Mouse (Mus musculus) stomach, embryonic 14.5 days (tissue): ENCODE data around the gene Gria2. TPM values are rescaled to one million over a fixed set of nuclear protein-coding genes. Genes with fewer than 3 reads are reported as not detected.

Source experiments
- ATAC-seq: fragments of 200-750 bp; cut with Nextera tagmentation; 2 replicates; pipeline ENCODE4 v1.8.0; 2017; ENCODE audit warnings: low read depth, moderate TSS enrichment; ENCODE audit not compliant: insufficient number of reproducible peaks, insufficient read depth, low FRiP score
- H3K27ac ChIP-seq: fragments of 300-500 bp; sonication (generic); 2 replicates; pipeline ENCODE4 v1.5.1; 2014; ENCODE audit warnings: mild to moderate bottlenecking, low read length, moderate library complexity, mixed read lengths
- H3K27me3 ChIP-seq: fragments of 300-500 bp; sonication (generic); 2 replicates; pipeline ENCODE4 v1.6.1; 2014; ENCODE audit warnings: low read length, control low read depth, mixed read lengths; ENCODE audit not compliant: control insufficient read depth, insufficient read depth
- H3K36me3 ChIP-seq: fragments of 300-500 bp; sonication (generic); 2 replicates; pipeline ENCODE4 v1.6.1; 2014; ENCODE audit warnings: mild to moderate bottlenecking, control low read depth, low read length, moderate library complexity, mixed read lengths; ENCODE audit not compliant: control insufficient read depth, insufficient read depth
- H3K4me1 ChIP-seq: fragments of 300-500 bp; sonication (generic); 2 replicates; pipeline ENCODE4 v1.6.1; 2014; ENCODE audit warnings: low read length, control low read depth, mixed read lengths; ENCODE audit not compliant: control insufficient read depth, insufficient read depth
- H3K4me2 ChIP-seq: fragments of 300-500 bp; sonication (generic); replicated peaks from 2 replicates; pipeline ENCODE4 v1.6.1; 2014; ENCODE audit warnings: low read depth, low read length, control low read depth
- H3K4me3 ChIP-seq: fragments of 300-500 bp; sonication (generic); 2 replicates; pipeline ENCODE4 v1.5.1; 2014; ENCODE audit warnings: low read depth, low read length, control low read depth
- H3K9ac ChIP-seq: fragments of 300-500 bp; sonication (generic); replicated peaks from 2 replicates; pipeline ENCODE4 v1.6.1; 2014; ENCODE audit warnings: low read depth, mild to moderate bottlenecking, control low read depth, low read length, moderate library complexity, mixed read lengths
- H3K9me3 ChIP-seq: fragments of 300-500 bp; sonication (generic); 2 replicates; pipeline ENCODE4 v1.6.1; 2016; ENCODE audit warnings: low read depth, low read length, control low read depth; ENCODE audit not compliant: control insufficient read depth
- WGBS: fragments of 180-500 bp; shearing (Covaris S2); extraction: QIAGEN DNeasy Blood & Tissue Kit; methylation state at CpG from one replicate; pipeline ENCODE4 v1.1.7; 2014; 5-methylcytosine and 5-hydroxymethylcytosine counted together
- polyA plus RNA-seq: library from polyadenylated mRNA; unstranded; fragments of >200 nt; fragmentation: Nextera tagmentation; extraction: Ambion mirVana; gene quantifications from 2 replicates; pipeline ENCODE4 v1.2.1, GENCODE M21; 2014

The Gria2 gene
- 4.6 and 5.0 TPM in 2 replicates for polyA plus RNA-seq

DNA sequence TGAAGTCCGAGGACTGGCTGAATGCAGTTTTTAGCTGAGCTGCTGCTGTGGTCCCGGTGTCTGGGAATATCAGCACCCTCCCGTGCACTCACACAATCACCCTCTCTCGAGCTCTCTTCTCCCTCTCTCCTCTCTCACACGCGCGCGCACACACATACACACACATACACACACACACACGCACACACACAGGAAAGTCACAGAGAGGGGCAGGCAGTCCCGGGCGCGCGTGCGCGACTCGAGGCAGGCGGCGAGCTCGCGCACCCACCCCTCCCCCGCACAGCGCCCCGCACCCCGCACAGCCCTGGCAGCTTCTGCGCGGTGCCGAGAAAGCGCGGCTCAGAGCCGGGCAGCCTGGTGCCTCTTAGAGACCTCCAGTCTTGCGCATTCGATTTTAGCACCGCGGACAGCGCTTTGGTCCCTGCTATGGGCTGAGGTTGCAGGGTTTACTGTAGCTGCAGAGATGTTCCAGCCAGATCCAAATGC lies at the start of gene Gria2:
Gene Gria2, minus strand, starts transcription at position 240 of the 486 bp plus-strand sequence.
- no peak within 1 kb of the TSS for H3K9ac ChIP-seq
- 0 out of 2 replicates have a peak, but pooled peaks cover 3% of the 10 kb centered on the region for H3K4me1 ChIP-seq
- no peaks in the 10 kb centered on the region for H3K36me3 ChIP-seq
- H3K4me3 ChIP-seq, result peak within 1 kb of the TSS; percentile 35
- peak within 1 kb of the TSS; percentile 76 for H3K4me2 ChIP-seq
- H3K9me3 ChIP-seq, result no peaks in the 10 kb centered on the region
- no peak within 1 kb of the TSS for H3K27ac ChIP-seq
- ATAC-seq, result peak; percentile 91
- 0 out of 2 replicates have a peak, but pooled peaks cover 4% of the 10 kb centered on the region for H3K27me3 ChIP-seq
- WGBS, result 2% methylated on average over 34 of the region's 35 CpGs

DNA sequence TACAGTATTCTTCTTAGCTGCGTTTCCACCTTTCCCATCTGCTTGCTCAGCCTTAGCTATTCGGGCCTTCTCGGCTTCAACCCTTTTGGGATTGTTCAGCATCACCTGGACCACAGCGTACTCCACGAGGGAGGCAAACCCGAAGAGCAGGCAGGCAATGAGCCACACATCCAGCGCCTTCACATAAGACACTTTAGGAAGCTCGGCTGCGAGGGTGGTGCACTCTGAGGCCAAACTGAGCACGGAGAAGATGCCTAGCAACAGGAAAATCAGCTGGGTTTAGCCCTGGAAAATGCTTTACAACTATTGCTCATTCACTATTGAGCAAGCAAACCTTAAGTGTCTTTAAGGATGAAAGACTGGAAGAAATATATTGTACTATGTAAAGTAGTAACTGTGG lies 48.3 kb upstream of the Gria2 start:
- Histone ChIP-seq H3K9me3 (no peaks in the 10 kb centered on the region), H3K27me3 (no peaks in the 10 kb centered on the region), H3K27ac (no peak overlapping the region), H3K4me1 (no peaks in the 10 kb centered on the region), H3K4me3 (no peak overlapping the region), H3K9ac (no peak overlapping the region), H3K36me3 (no peaks in the 10 kb centered on the region), H3K4me2 (no peak overlapping the region)
- ATAC-seq, result no peak
- 89% methylated on average over 10 of the region's 10 CpGs for WGBS

DNA sequence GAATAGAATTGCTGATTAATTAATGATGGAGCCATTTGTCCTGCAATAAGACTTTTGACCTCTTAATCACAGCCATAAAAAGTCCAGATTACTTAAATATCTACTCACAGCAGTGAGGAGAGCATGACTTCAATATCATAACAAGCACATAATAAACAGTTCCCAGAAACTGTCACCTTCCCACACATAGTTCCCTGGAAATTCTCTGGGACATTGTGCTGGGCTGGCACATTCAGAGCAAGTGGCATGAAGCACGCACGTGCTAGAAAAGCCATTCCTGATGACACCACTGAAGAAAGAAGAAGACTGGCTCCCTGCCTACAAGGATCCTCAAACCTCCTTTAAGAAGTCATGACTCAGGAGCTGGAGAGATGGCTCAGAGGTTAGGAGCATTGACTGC lies 43.0 kb upstream of the Gria2 start:
- Histone ChIP-seq H3K36me3 (no peaks in the 10 kb centered on the region), H3K27ac (no peak overlapping the region), H3K4me1 (no peaks in the 10 kb centered on the region), H3K4me2 (no peak overlapping the region), H3K9ac (no peak overlapping the region), H3K27me3 (no peaks in the 10 kb centered on the region), H3K9me3 (no peaks in the 10 kb centered on the region), H3K4me3 (no peak overlapping the region)
- no peak for ATAC-seq
- 81% methylated on average over 2 of the region's 2 CpGs for WGBS

DNA sequence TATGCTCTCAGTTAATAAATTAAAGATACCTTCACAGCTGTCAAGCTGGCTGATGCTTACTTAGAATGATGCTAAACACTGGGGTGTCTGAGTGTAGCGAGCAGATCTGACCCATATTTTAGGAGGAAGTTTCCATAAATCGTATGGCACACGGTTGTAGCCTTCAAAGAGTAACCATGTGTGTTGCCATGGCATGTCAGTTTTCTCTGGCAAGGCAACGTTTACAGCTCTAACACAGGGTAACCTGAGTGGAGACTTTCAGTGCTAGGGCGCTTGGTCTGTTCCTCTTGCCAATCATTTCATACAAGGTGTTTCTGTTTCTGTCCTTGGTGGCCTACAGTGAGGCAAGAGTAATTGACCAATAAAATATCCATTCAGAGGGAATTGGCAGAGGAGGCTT lies 37.2 kb upstream of the Gria2 start:
- Histone ChIP-seq H3K4me2 (no peak overlapping the region), H3K36me3 (no peaks in the 10 kb centered on the region), H3K27ac (no peak overlapping the region), H3K4me1 (no peaks in the 10 kb centered on the region), H3K4me3 (no peak overlapping the region), H3K9ac (no peak overlapping the region), H3K27me3 (no peaks in the 10 kb centered on the region), H3K9me3 (no peaks in the 10 kb centered on the region)
- 77% methylated on average over 5 of the region's 5 CpGs for WGBS
- no peak for ATAC-seq

DNA sequence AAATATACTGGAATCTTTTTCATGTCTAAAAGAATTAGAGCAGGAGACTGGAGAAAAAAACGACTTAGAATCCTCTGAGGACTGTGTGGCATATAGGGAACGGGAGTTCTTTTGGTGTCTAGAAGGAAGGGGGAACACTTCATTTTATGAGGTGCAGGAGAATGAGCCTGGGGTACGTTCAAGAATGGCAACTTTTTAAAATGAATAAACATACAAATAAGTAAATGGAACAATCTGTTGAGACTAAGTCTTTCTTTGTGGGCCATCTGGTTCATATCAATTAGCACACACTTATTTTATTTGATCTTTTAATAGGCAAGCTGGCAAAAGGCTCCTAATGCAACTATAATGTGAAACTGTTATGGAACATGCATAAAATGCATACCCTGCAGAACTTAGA lies 34.9 kb upstream of the Gria2 start:
- WGBS, result 50% methylated on average over 3 of the region's 3 CpGs
- no peak for ATAC-seq

DNA sequence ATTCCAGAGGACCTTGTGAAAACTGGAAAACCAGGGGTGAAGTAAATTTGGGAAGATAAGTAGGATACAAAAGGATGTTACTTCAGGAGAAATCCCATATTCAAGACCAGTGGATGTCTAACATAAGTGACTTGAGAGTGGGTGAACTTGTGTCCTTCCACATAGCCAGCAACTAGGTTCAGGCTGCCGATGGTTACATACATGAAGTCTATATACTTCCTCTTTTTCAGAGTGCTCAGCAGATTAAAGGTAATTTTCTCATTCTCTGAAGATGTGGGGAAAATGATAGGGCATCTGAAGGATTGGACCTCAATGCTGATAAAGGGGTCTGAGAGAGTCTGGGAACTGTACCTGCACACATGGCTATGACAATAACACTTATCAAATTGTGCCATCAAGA lies 21.3 kb upstream of the Gria2 start:
- H3K9ac ChIP-seq, result no peak overlapping the region
- H3K4me3 ChIP-seq, result no peak overlapping the region
- no peak for ATAC-seq
- H3K27me3 ChIP-seq, result no peaks in the 10 kb centered on the region
- H3K4me2 ChIP-seq, result no peak overlapping the region
- H3K27ac ChIP-seq, result no peak overlapping the region
- no peaks in the 10 kb centered on the region for H3K36me3 ChIP-seq
- WGBS, result 84% methylated on average over 1 of the region's 1 CpGs
- no peaks in the 10 kb centered on the region for H3K4me1 ChIP-seq
- H3K9me3 ChIP-seq, result no peaks in the 10 kb centered on the region

More for the DNA sequence above, 34.9 kb upstream of the Gria2 start:
- Histone ChIP-seq H3K36me3 (no peaks in the 10 kb centered on the region), H3K4me3 (no peak overlapping the region), H3K4me2 (no peak overlapping the region), H3K27ac (no peak overlapping the region), H3K27me3 (no peaks in the 10 kb centered on the region), H3K4me1 (no peaks in the 10 kb centered on the region), H3K9me3 (no peaks in the 10 kb centered on the region), H3K9ac (no peak overlapping the region)

DNA sequence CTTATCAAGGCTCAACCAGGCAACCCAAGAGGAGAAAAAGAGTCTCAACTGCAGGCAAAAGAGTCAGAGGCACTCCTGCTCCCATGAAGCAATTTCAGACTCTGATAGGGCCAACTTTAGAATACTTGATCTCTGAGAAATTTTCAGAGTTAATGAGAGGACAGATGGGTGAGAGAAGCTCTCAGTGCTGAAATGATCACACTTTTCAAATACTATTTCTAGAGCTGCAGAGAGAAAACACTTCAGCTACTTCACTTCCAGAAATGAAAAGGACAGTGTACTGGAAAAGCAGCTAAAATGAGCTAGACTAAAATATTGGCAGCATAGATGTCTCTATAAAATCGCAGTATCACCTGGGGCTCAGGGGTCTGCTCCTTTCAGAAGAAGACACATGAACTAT lies 16.0 kb upstream of the Gria2 start:
- Histone ChIP-seq H3K9ac (no peak overlapping the region), H3K9me3 (no peaks in the 10 kb centered on the region), H3K36me3 (no peaks in the 10 kb centered on the region), H3K4me2 (no peak overlapping the region), H3K4me3 (no peak overlapping the region), H3K27me3 (no peaks in the 10 kb centered on the region), H3K4me1 (no peaks in the 10 kb centered on the region), H3K27ac (no peak overlapping the region)
- ATAC-seq, result no peak
- WGBS, result 90% methylated on average over 1 of the region's 1 CpGs

DNA sequence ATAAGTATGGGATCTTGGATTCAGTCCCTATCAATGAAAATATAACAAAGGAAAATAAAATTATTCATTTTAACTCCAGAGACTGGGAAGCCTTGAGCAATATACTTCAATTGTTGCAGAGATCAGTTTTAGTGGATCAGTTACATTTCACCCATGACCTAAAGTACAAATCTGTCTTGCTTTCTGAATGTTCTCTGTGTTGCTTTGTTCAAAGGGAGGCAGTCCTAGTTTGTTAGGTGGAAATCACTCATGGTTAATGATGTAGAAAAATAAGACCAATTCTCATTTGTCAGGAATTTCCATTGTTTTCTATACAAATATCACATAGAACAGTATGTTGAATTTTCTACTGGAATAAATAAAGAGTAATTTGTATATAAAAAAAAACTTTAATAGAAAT lies 11.1 kb upstream of the Gria2 start:
- no peaks in the 10 kb centered on the region for H3K36me3 ChIP-seq
- H3K9me3 ChIP-seq, result no peaks in the 10 kb centered on the region
- no peak overlapping the region for H3K4me2 ChIP-seq
- no peaks in the 10 kb centered on the region for H3K27me3 ChIP-seq
- ATAC-seq, result no peak
- H3K4me1 ChIP-seq, result no peaks in the 10 kb centered on the region
- H3K9ac ChIP-seq, result no peak overlapping the region
- H3K27ac ChIP-seq, result no peak overlapping the region
- H3K4me3 ChIP-seq, result no peak overlapping the region

DNA sequence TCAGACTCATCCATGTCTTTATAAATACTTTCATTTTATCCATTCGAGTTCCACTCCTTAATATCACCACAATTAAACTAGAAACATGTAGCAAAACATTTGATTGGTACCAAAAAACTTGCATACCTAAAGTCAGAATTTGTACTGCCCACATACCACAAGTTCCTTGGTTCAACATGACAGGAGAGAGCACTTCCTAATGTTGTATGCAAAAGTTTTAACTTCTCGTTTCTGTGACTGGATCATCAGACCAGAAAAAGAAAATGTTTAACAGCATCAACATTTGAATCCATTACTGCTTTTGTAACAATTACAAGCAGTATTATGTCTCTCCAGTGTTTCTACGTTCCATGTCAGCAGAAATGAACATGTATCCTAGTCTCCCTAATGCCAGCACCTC lies 9.6 kb upstream of the Gria2 start:
- no peak overlapping the region for H3K9ac ChIP-seq
- 75% methylated on average over 3 of the region's 3 CpGs for WGBS
- no peak overlapping the region for H3K27ac ChIP-seq
- no peaks in the 10 kb centered on the region for H3K4me1 ChIP-seq
- H3K36me3 ChIP-seq, result no peaks in the 10 kb centered on the region
- no peaks in the 10 kb centered on the region for H3K27me3 ChIP-seq
- H3K4me3 ChIP-seq, result no peak overlapping the region
- H3K4me2 ChIP-seq, result no peak overlapping the region
- ATAC-seq, result no peak
- no peaks in the 10 kb centered on the region for H3K9me3 ChIP-seq
